Mouse (Mus musculus) embryonic facial prominence, embryonic 12.5 days (tissue): ENCODE data around the gene Cxcr6. TPM values are rescaled to one million over a fixed set of nuclear protein-coding genes. Genes with fewer than 3 reads are reported as not detected.
A peak's percentile ranks its signal among the peaks of the same experiment; 100 is the strongest.

Experiments
- ATAC-seq: fragments of 200-750 bp; cut with Nextera tagmentation; 2 replicates; pipeline ENCODE4 v1.8.0; 2017; ENCODE audit not compliant: insufficient number of reproducible peaks, insufficient read depth, low FRiP score, low TSS enrichment
- H3K27ac ChIP-seq: fragments of 300-500 bp; sonication (generic); 2 replicates; pipeline ENCODE4 v1.5.1; 2016; ENCODE audit warnings: mild to moderate bottlenecking
- H3K27me3 ChIP-seq: fragments of 300-500 bp; sonication (generic); 2 replicates; pipeline ENCODE4 v1.6.1; 2016; ENCODE audit warnings: mild to moderate bottlenecking, moderate library complexity
- H3K36me3 ChIP-seq: fragments of 300-500 bp; sonication (generic); 2 replicates; pipeline ENCODE4 v1.6.1; 2016; ENCODE audit warnings: mild to moderate bottlenecking
- H3K4me1 ChIP-seq: fragments of 300-500 bp; sonication (generic); 2 replicates; pipeline ENCODE4 v1.6.1; 2016
- H3K4me2 ChIP-seq: fragments of 300-500 bp; sonication (generic); replicated peaks from 2 replicates; pipeline ENCODE4 v1.6.1; 2016; ENCODE audit warnings: mild to moderate bottlenecking, moderate library complexity
- H3K4me3 ChIP-seq: fragments of 300-500 bp; sonication (generic); 2 replicates; pipeline ENCODE4 v1.5.1; 2016; ENCODE audit warnings: mild to moderate bottlenecking
- H3K9ac ChIP-seq: fragments of 300-500 bp; sonication (generic); 2 replicates; pipeline ENCODE4 v1.6.1; 2016; ENCODE audit warnings: mild to moderate bottlenecking, moderate library complexity
- H3K9me3 ChIP-seq: fragments of 300-500 bp; sonication (generic); 2 replicates; pipeline ENCODE4 v1.6.1; 2016; ENCODE audit warnings: mild to moderate bottlenecking, moderate library complexity
- WGBS: fragments of 180-500 bp; shearing (Covaris S2); methylation state at CpG from one replicate; pipeline ENCODE4 v1.1.7; 2016; 5-methylcytosine and 5-hydroxymethylcytosine counted together
- polyA plus RNA-seq: library from polyadenylated mRNA; unstranded; fragments of >200 nt; fragmentation: Nextera tagmentation; extraction: Ambion mirVana; gene quantifications from 2 replicates; pipeline ENCODE4 v1.2.1, GENCODE M21; 2016

Cxcr6 gene
- polyA plus RNA-seq, 1 experiment from 2014 or later, result 0.12 TPM

- WGBS, result 67% methylated on average over 5 of the region's 5 CpGs
- ATAC-seq, result no peak
- H3K4me1 ChIP-seq, result peaks cover 4% of the 10 kb centered on the region; the same call in 1 of the 2 replicates
- no peaks in the 10 kb centered on the region for H3K9me3 ChIP-seq
- peak overlapping the region; percentile 30 for H3K4me3 ChIP-seq
- H3K27me3 ChIP-seq, result no peaks in the 10 kb centered on the region
- H3K4me2 ChIP-seq, result peak overlapping the region; percentile 53
- H3K36me3 ChIP-seq, result no peaks in the 10 kb centered on the region
- 0 out of 2 replicates have a peak overlapping the region, but pooled peaks have one; percentile 25 for H3K9ac ChIP-seq
- no peak overlapping the region for H3K27ac ChIP-seq
These were observed 46.4 kb downstream of the Cxcr6 start for GRCm38 (mm10) chr9:123852449-123853390.

- Histone ChIP-seq H3K4me2 (no peak overlapping the region), H3K36me3 (no peaks in the 10 kb centered on the region), H3K27me3 (no peaks in the 10 kb centered on the region), H3K9me3 (no peaks in the 10 kb centered on the region), H3K4me1 (no peaks in the 10 kb centered on the region), H3K9ac (no peak overlapping the region), H3K4me3 (no peak overlapping the region), H3K27ac (no peak overlapping the region)
- no peak for ATAC-seq
- 83% methylated on average over 2 of the region's 2 CpGs for WGBS
These were observed 50.6 kb downstream of the Cxcr6 start for GRCm38 (mm10) chr9:123856836-123857235.

Other genes with a start within 250 kb of the Cxcr6 start
- gene Slc6a20b, start 173.9 kb upstream of the Cxcr6 start, polyA plus RNA-seq, result 0.15 and 0.23 TPM in 2 replicates
- gene Ccr9, start 128.0 kb upstream of the Cxcr6 start, polyA plus RNA-seq, result 0.18 and 0.29 TPM in 2 replicates
- gene Slc6a20a, start 127.6 kb upstream of the Cxcr6 start, polyA plus RNA-seq, result 0.10 and 0.40 TPM in 2 replicates
- gene Lztfl1, start 88.8 kb upstream of the Cxcr6 start, polyA plus RNA-seq, result 53.6 and 55.4 TPM in 2 replicates
- gene Fyco1, start 45.4 kb downstream of the Cxcr6 start, polyA plus RNA-seq, result 13.6 and 13.9 TPM in 2 replicates
- gene Xcr1, start 55.6 kb downstream of the Cxcr6 start, polyA plus RNA-seq, result not detected in 2 replicates
- gene Ccr1, start 162.2 kb downstream of the Cxcr6 start, polyA plus RNA-seq, result 1.3 TPM in 2 replicates
- gene Ccr1l1, start 171.9 kb downstream of the Cxcr6 start, polyA plus RNA-seq, result not detected in 2 replicates
- not detected in 2 replicates for gene Ccr3, start 215.5 kb downstream of the Cxcr6 start, polyA plus RNA-seq